Mouse (Mus musculus) lung, adult 2 months (tissue): Measurements from ENCODE around the gene Gm42669. TPM values are rescaled to one million over a fixed set of nuclear protein-coding genes. Genes with fewer than 3 reads are reported as not detected.

ENCODE experiments used
- DNase-seq: peaks from one replicate; pipeline ENCODE4 v3.0.0; 2022
- H3K4me1 ChIP-seq: fragments of 200-500 bp; 2 replicates; pipeline ENCODE4 v1.6.1; 2011; ENCODE audit warnings: low read length; ENCODE audit not compliant: control insufficient read depth, insufficient read depth
- H3K4me3 ChIP-seq: fragments of 200-500 bp; replicated peaks from 2 replicates; pipeline ENCODE3; 2011; ENCODE audit warnings: low read depth, mild to moderate bottlenecking, control low read depth, low read length; ENCODE audit errors: extremely low read depth
- CTCF ChIP-seq: fragments of 200-500 bp; IDR thresholded peaks from 2 replicates; pipeline ENCODE4 v1.5.1; 2011; ENCODE audit warnings: mild to moderate bottlenecking, low read length, control low read depth; ENCODE audit not compliant: insufficient read depth
- POLR2A ChIP-seq: fragments of 200-500 bp; IDR thresholded peaks from 2 replicates; pipeline ENCODE4 v1.6.1; 2011; ENCODE audit warnings: low read depth, mild to moderate bottlenecking, control low read depth, low read length, borderline replicate concordance; ENCODE audit errors: extremely low read depth
- WGBS: fragments of 180-500 bp; shearing (Covaris S2); methylation state at CpG from one replicate; pipeline ENCODE4 v1.1.7; 2018; 5-methylcytosine and 5-hydroxymethylcytosine counted together
- polyA plus RNA-seq: library from polyadenylated mRNA; depleted of rRNA; stranded (reverse); fragments of >200 nt; gene quantifications from 2 replicates; pipeline ENCODE4 v1.2.3, GENCODE M21; 2012

Gene Gm42669
- polyA plus RNA-seq, 1 experiment = 0.06 TPM

GRCm38 (mm10) chr5:107545927-107546326 lies 38.5 kb downstream of the Gm42669 start:
- WGBS = 45% methylated on average over 4 of the region's 4 CpGs
- TF ChIP-seq CTCF = no peak
- no peak for TF ChIP-seq POLR2A
- no peak for DNase-seq
- H3K4me1 ChIP-seq = peaks cover 3% of the 10 kb centered on the region
- H3K4me3 ChIP-seq = no peak overlapping the region

- TF ChIP-seq CTCF (no peak), POLR2A (no peak)
- Histone ChIP-seq H3K4me1 (peaks cover 3% of the 10 kb centered on the region), H3K4me3 (no peak overlapping the region)
- WGBS = 71% methylated on average over 3 of the region's 3 CpGs
- DNase-seq = no peak
Observed at GRCm38 (mm10) chr5:107547955-107548354, 40.5 kb downstream of the Gm42669 start.

GRCm38 (mm10) chr5:107548444-107548843 lies 41.0 kb downstream of the Gm42669 start:
- WGBS = 83% methylated on average over 3 of the region's 3 CpGs
- no peak for DNase-seq
- Histone ChIP-seq H3K4me1 (peaks cover 3% of the 10 kb centered on the region), H3K4me3 (no peak overlapping the region)
- TF ChIP-seq CTCF (no peak), POLR2A (no peak)

- Histone ChIP-seq H3K4me1 (no peaks in the 10 kb centered on the region), H3K4me3 (no peak overlapping the region)
- TF ChIP-seq CTCF (no peak), POLR2A (no peak)
- WGBS = 70% methylated on average over 5 of the region's 5 CpGs
- no peak for DNase-seq
Observed at GRCm38 (mm10) chr5:107554336-107554735, 46.9 kb downstream of the Gm42669 start.

- 48% methylated on average over 3 of the region's 3 CpGs for WGBS
- DNase-seq = no peak
- TF ChIP-seq CTCF = no peak
- TF ChIP-seq POLR2A = no peak
- Histone ChIP-seq H3K4me3 (no peak overlapping the region), H3K4me1 (no peaks in the 10 kb centered on the region)
Observed at GRCm38 (mm10) chr5:107556969-107557368, 49.5 kb downstream of the Gm42669 start.

GRCm38 (mm10) chr5:107569148-107569547 lies 61.7 kb downstream of the Gm42669 start:
- 98% methylated on average over 9 of the region's 9 CpGs for WGBS
- TF ChIP-seq CTCF (no peak), POLR2A (no peak)
- H3K4me3 ChIP-seq = no peak overlapping the region
- no peaks in the 10 kb centered on the region for H3K4me1 ChIP-seq
- DNase-seq = no peak

- H3K4me3 ChIP-seq = peak within 1 kb of the TSS; percentile 82
- no peaks in the 10 kb centered on the region; the same call in 1 of the 2 replicates for H3K4me1 ChIP-seq
- DNase-seq = peak; percentile 88
- TF ChIP-seq POLR2A = peak; percentile 82; the same call in 1 of the 2 replicates
- no peak for TF ChIP-seq CTCF
- under 1% methylated on average over 58 of the region's 64 CpGs for WGBS
Observed at GRCm38 (mm10) chr5:107597301-107598077, 90.1 kb downstream of the Gm42669 start, which contains the start of the genes Rpap2 and Glmn. TSS of gene Rpap2 (plus strand) at chr5:107597373. TSS of gene Glmn (minus strand) at chr5:107597888.

GRCm38 (mm10) chr5:107598380-107598779 lies 91.0 kb downstream of the Gm42669 start:
- Histone ChIP-seq H3K4me1 (no peaks in the 10 kb centered on the region; the same call in 1 of the 2 replicates), H3K4me3 (no peak overlapping the region)
- 26% methylated on average over 4 of the region's 4 CpGs for WGBS
- no peak for TF ChIP-seq CTCF
- no peak for TF ChIP-seq POLR2A
- DNase-seq = no peak

GRCm38 (mm10) chr5:107611224-107611623 lies 103.8 kb downstream of the Gm42669 start:
- H3K4me1 ChIP-seq = no peaks in the 10 kb centered on the region
- peak; percentile 51 for TF ChIP-seq CTCF
- no peak for TF ChIP-seq POLR2A
- no peak overlapping the region for H3K4me3 ChIP-seq
- DNase-seq = peak; percentile 21
- 6% methylated on average over 2 of the region's 2 CpGs for WGBS

GRCm38 (mm10) chr5:107617986-107618385 lies 110.6 kb downstream of the Gm42669 start:
- TF ChIP-seq CTCF = no peak
- no peak for TF ChIP-seq POLR2A
- 64% methylated on average over 6 of the region's 6 CpGs for WGBS
- no peaks in the 10 kb centered on the region for H3K4me1 ChIP-seq
- no peak overlapping the region for H3K4me3 ChIP-seq
- DNase-seq = no peak
